ENCODE assay signal across 8 mouse cellular contexts in the genomic region with DNA sequence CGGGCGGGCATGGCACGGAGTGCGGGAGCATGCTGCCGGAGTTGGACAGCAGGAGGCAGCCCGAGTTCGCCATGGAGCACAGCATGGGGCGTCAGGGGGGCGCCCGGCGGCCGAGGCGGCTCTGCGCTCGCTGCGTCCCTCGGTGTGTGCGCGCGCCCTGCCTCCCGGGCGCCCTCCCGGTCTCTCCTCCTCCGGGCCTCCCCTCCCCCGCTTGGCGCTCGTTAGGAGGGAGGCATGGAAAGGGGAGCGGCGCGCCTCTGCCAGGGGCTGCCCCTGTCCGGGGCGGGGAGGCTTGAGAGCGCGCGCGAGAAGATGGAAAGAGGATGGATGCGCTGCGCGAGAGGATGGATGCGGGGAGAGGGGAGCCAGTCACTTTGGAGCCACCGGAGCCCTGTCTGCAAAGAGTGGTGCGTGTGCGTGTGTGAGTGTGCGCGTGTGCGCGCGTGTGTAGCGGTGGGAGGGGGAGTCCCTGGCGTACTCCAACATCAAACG.
A peak's percentile ranks its signal among the peaks of the same experiment; 100 is the strongest.
DNase-seq lines count a peak whose midpoint lies in the region; ATAC-seq and TF ChIP-seq lines count a peak whose summit lies in the region.

No protein-coding gene starts in this region.

- peak; percentile 25 for DNase-seq in embryo, embryonic 9.5 days (ENCODE audit: extremely low spot score)
- DNase-seq in embryo, embryonic 10.5 days (ENCODE audit: low spot score), result no peak
- DNase-seq in G1E (ENCODE audit: low spot score) (no peak), adipocyte (ENCODE audit: low spot score) (no peak)
- DNase-seq in hindbrain, embryonic 10.5 days (ENCODE audit: low spot score), result no peak
- no peak for DNase-seq in ovary, postnatal 36 days (ENCODE audit: low spot score)
- no peak for DNase-seq in urinary bladder, postnatal 36 days (ENCODE audit: low spot score in 2 of 2)

- H3K4me3 ChIP-seq in G1E (ENCODE audit: low read depth, low read length), result peak overlapping the region; percentile 17; the same call in 1 of the 2 replicates
- H3K4me3 ChIP-seq in hindbrain, embryonic 10.5 days, result peak overlapping the region; percentile 46
- H3K4me3 ChIP-seq in midbrain, embryonic 12.5 days, result peak overlapping the region; percentile 40

- 0 out of 2 replicates have a peak overlapping the region, but pooled peaks have one; percentile 15 for H3K9ac ChIP-seq in midbrain, embryonic 12.5 days (replicated peaks)

- no peaks in the 10 kb centered on the region for H3K36me3 ChIP-seq in G1E (replicated peaks)
- no peaks in the 10 kb centered on the region for H3K36me3 ChIP-seq in hindbrain, embryonic 10.5 days
- H3K36me3 ChIP-seq in midbrain, embryonic 12.5 days, result no peaks in the 10 kb centered on the region

- TF ChIP-seq CTCF in G1E (IDR thresholded peaks at IDR 0.05; ENCODE audit: low read depth, low read length), result no peak

- no peaks in the 10 kb centered on the region for H3K27me3 ChIP-seq in G1E (ENCODE audit: insufficient read depth, low read length)
- H3K27me3 ChIP-seq in hindbrain, embryonic 10.5 days (ENCODE audit: insufficient read depth, poor library complexity, severe bottlenecking), result peaks cover 78% of the 10 kb centered on the region
- peaks cover 66% of the 10 kb centered on the region for H3K27me3 ChIP-seq in midbrain, embryonic 12.5 days

- H3K4me2 ChIP-seq in midbrain, embryonic 12.5 days (replicated peaks), result peak overlapping the region; percentile 59

- no peaks in the 10 kb centered on the region for H3K4me1 ChIP-seq in G1E (ENCODE audit: insufficient read depth, low read depth, low read length)
- peaks cover 30% of the 10 kb centered on the region for H3K4me1 ChIP-seq in hindbrain, embryonic 10.5 days (replicated peaks)
- peaks cover 24% of the 10 kb centered on the region for H3K4me1 ChIP-seq in midbrain, embryonic 12.5 days

- no peak for ATAC-seq in G1E (ENCODE audit: extremely low read depth, insufficient number of reproducible peaks, low FRiP score, poor library complexity, severe bottlenecking)
- no peak for ATAC-seq in midbrain, embryonic 12.5 days (ENCODE audit: low FRiP score, low read depth)

- WGBS in hindbrain, embryonic 10.5 days, result under 1% methylated on average over 48 of the region's 51 CpGs
- WGBS in midbrain, embryonic 12.5 days, result under 1% methylated on average over 34 of the region's 51 CpGs

- 0 out of 2 replicates have a peak overlapping the region, but pooled peaks have one; percentile 23 for H3K27ac ChIP-seq in hindbrain, embryonic 10.5 days
- H3K27ac ChIP-seq in midbrain, embryonic 12.5 days (replicated peaks), result no peak overlapping the region

- peaks cover 96% of the 10 kb centered on the region for H3K9me3 ChIP-seq in G1E (replicated peaks)
- no peaks in the 10 kb centered on the region for H3K9me3 ChIP-seq in hindbrain, embryonic 10.5 days
- H3K9me3 ChIP-seq in midbrain, embryonic 12.5 days, result no peaks in the 10 kb centered on the region
